Mouse (Mus musculus): Measurements from ENCODE around the gene Zbtb5. TPM values are rescaled to one million over a fixed set of nuclear protein-coding genes. Genes with fewer than 3 reads are reported as not detected.
"Not testable (repeated sequence)": the region's sequence is repeated elsewhere in the genome, so short reads cannot be mapped to it uniquely, and the experiment has no call there.

Zbtb5 gene
- total RNA-seq, 2 experiments from 2014 or later: 10.1 to 11.6 TPM

DNA sequence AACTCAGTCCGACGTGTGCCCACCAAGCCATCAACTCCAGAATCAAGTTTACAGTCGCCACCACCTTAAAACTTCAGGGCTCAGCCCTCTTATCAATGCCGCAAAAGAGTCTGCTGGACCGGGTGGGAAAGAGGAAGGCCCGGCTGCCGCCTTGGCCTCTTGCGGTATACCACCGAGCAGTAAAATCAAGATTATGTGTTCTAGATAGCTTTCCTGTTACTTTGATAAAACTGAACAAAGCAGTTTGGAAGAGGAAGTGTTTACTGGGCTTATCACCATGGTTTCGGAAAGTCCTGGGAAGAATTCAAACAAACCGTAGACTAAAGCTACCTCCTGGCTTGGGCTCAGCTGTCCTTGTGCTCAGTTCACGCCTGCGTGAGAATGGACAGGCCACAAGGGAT, 819 bp upstream of the Zbtb5 start:
- peak in 1 of 2 experiments; percentile 21 for DNase-seq (ENCODE audit: low spot score in 2 of 2)

DNA sequence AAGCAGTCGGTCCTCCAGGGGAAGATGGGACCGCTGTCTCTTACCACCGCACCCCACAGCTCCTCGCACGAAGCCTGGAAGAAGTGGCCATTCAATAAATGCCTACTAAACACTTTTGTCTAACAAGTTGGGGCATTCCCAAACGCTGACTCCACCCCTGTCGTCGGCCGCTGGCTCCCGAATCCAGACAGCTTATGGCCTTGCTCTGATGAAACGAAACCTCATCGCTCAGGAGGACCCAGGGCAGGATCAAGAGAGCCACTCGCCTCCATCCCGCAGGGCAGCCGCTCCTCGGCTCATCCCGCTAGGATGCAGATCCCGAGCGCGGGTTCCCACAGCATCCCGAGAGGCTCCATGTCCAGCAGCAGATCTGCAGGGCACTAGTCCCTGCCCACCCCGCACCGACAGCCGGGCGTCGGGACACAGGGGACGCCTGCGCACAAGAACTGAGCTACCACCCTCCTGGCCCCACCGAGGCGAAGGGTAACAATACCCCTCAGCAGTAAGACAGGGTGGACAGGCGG, 569 bp downstream of the Zbtb5 start:
- DNase-seq (ENCODE audit: low spot score in 2 of 2): peak; percentile 48 to 64

DNA sequence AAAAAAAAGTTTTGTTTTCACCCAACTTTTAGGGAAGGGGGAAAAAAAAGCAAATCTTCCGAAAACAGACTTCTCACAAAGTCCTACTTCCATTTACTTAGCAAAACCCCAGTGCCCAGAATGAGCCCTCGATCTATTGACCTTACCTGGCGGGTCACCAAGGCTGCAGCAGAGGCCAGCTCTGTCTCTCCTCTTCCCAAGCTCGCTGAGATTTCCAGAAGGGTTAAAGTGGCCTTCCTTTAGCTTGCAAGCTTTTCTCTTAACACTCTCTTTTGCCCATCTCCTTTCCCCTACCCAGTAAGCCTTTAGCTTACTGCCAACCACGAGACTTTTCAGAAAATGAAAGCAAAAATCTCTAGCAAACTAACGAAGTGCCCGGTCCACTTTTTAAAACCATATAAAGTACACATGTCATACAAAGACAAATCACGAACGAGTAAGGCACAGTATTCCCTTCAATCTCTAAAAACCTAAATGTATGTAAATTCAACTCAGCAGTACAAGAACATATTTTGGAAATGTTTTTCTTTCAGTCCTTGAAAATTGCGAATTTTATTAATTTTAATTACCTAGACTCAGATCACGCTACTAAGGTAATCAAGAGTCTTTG, 1.3 kb downstream of the Zbtb5 start:
- DNase-seq (ENCODE audit: low spot score in 2 of 2): no peak

DNA sequence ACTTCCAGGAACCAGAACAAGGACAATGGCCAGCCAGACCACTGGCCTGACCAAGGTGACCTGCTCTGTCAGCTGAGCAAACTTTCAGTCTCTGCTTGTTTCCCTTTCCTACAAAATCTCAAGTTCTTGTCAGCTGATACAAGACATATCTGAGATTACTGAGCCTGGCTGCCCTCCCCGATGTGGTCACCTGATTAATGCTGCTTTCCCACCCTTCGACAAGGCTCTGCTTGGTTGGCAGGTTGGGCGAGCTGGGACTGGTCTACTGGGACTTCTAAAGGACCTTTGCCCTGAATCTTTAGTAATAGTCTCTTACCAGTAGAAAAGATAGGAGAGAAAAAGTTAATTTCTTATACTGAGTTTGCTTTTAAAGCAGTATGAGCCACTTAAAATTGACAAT, 6.8 kb downstream of the Zbtb5 start:
- DNase-seq (ENCODE audit: low spot score in 2 of 2): no peak

DNA sequence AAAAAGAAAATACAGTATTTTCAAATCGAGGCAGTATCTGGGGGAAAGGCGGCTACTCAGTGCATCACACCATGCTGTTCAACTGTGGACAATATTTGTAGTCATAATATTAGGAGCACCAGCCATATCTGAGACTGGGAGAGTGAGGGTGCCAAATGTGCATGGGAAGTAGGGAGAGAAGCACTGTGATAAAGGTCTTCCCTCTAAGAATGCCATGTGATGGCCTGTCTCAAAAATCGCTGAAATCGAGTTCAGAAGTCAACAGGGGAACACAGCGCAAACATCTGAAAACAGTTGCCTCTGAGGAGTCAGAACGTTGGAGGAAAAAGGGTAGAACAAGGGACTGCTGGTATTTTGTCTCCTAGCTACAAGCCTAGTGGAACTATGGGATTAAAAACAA, 12.2 kb downstream of the Zbtb5 start:
- no peak for DNase-seq (ENCODE audit: low spot score in 2 of 2)

DNA sequence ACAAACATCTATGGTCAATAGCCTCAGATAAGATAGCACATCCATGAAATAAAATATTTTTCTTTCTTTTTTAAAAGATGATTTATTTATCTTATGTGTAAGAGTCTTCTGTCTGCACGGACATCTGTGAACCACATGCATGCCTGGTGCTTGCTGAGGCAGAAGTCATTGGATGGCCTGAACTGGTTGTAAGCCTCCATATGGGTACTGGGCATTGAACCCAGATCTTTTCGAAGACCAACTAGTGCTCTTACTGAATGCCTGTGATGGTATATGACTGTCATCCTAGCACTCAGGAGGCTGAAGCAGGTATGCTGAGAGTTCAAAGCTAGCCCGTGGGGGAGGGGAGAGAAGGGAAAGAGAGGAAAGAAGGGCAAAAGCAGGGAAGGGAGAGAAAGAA, 14.1 kb downstream of the Zbtb5 start:
- no peak for DNase-seq (ENCODE audit: low spot score in 2 of 2)

DNA sequence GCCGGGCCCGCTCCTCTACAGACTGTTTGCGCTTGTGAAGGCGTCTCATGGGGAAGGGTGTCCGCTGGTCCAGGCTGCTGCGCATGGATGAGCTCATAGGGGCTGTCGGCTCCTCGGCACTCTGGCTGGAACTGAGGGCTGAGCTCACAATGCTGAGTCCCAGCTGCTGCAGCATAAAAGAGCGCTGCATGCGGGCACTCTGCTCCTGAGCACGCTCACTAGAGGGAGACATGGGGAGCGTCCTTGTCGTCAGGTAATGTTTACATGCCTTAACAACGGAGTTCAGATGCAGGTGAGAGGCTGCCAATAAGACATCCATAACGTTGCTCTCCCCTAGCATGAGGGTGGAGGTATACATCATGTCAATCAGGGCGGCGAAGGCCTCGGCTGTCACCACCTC, 17.4 kb downstream of the Zbtb5 start:
- DNase-seq (ENCODE audit: low spot score in 2 of 2): no peak

DNA sequence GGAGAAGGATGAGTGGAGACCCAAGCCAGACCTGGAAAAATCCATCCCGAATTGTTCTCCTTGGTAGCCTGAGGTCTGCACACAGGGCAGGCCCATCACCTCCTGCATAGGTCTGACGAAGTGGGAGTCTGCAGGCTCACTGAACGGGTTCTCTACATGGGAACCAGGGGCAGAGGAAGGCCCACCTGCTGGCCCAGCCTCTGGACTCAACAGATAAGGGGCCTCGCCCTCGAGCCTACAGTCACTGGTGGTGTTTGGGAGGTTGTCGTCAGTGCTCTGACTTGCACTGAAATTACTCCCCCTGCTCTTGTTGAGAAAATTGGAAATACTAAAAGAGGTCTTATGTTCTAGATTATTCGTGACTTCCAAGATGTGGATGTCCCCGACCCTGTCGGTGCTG, 18.4 kb downstream of the Zbtb5 start:
- DNase-seq (ENCODE audit: low spot score in 2 of 2): no peak

DNA sequence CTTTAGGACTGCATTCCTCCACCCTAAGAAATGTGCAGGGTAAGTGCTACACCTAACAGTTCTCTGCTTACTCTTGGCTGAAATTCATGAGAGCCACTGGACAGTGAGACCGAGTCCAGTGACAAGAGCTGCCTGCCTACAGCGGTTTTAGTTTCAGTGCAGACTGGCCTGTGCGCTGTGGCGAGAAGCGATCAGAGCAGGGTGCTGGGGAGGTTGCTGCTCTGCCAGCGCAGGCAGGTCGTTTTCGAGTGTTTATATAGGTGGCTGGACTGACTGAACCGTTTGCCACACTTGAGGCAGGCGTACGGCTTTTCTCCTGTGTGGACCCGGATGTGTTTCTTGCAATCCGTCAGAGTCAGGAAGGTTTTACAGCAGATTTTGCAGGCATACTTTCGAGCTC, 19.0 kb downstream of the Zbtb5 start:
- DNase-seq (ENCODE audit: low spot score in 2 of 2): not testable (repeated sequence)

DNA sequence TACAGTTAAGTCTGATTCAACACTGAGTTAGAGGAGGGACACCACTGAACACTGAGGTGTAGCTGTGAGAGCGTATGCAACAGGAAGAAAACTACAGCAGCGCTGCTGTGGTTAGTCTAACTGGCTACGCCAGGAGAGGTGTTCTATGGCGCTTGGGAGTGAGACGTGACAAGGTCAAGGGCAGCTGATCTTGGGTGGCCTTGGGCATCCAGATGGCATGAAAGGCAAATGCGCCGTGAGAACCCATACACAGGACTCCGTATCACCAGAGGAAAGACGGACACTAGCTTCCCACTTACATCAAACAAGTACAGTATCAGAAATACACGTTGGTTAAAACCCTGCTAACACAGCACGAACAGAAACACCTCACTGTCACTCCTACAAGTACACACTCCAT, 19.9 kb downstream of the Zbtb5 start:
- DNase-seq (ENCODE audit: low spot score in 2 of 2): not testable (repeated sequence)

DNA sequence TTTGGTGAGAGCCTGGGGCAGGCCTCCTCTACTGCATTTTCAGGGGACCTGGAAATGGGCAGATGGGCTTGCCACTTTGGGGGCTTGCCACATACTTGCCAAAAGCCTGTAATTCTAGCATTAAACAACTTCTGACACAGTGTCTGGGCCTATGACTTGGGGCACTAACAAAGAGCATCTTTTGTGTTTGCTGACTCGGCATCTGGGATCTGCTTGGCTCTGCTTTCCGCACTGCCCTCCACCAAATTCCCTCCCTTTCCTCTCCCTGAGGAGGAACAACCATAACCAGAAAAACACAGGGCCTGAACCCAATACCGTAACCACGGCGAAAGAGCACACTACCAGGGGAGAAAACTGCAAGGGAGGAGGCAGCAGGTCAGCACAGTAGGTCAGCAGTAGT, 21.7 kb downstream of the Zbtb5 start:
- no peak for DNase-seq (ENCODE audit: low spot score in 2 of 2)

DNA sequence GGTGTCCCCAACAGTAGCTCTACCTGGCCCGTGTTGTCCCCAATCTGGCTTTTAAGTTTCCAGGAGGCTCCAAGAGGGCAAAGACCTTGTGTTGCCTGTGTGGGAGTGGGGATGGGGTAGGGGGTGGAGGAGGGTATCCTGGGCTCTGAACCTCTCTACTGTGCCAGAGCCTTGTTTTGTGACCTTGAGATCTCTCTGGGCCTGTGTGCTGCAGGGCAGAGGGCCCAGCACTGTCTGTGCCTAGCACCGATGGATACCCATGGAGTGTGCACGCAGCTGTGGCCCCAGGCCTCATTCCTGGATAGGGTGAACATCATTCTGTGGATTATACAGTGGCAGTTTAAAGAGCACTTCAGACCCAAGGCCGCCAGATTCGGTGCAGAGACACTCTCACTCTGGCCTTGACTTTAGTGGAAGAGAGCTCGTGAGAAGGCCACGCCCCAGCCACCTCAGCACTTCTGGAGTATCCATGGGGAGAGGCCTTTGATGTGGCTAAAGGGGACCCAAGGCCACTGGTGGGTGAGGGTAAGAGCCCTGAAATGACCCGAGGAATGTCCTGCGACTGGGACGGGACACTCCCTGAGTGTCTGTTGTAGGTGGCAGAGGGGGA, 29.0 kb downstream of the Zbtb5 start:
- DNase-seq (ENCODE audit: low spot score in 2 of 2): no peak

DNA sequence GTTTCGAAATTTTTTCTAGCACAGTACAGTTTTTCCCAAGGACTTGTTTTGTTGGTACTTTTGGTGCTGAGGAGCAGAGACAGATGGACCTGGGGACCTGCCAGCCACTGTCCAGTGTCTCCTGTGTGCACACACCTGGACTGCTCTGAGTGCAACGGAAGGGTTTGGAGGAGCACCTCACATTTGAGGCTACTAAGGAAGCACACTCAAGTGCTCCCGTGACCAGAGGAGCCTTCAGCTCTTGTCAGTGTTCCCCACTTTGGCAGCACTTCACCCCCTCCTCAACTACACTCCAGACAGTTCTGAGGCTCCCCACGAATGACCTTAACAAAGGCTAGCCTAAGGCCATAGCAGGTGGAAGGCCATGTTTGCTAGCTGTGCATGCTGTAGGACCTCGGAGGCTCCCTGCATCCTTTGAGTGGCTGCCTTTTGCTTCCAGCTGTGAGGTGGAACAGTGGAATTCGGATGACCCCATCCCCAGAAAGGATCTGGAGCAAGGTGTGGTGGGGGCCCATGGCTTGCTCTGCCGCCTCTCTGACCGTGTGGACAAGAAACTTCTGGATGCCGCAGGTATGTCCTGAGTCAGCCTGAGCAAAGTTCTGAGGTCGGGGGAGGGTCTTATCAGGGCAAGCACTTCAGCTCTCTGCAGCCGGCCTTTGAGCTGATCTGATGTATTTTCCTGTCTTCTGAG, 29.6 kb downstream of the Zbtb5 start:
- DNase-seq (ENCODE audit: low spot score in 2 of 2): no peak

DNA sequence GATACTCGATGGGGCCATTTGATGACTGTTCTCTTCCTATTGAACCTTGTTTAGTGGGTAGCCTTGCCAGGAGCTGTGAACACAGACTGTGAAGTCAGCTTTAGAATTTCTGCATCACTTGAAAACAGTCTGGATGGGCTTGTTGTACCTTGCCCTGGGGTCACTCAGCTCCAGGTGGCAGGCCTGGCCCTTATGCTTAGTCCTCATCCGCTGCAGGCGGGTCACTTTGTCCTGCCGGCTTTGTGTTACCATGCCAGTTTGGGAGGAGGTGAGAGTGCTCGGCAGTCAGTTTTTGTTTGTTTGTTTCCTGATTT, 30.3 kb downstream of the Zbtb5 start:
- DNase-seq (ENCODE audit: low spot score in 2 of 2): no peak

DNA sequence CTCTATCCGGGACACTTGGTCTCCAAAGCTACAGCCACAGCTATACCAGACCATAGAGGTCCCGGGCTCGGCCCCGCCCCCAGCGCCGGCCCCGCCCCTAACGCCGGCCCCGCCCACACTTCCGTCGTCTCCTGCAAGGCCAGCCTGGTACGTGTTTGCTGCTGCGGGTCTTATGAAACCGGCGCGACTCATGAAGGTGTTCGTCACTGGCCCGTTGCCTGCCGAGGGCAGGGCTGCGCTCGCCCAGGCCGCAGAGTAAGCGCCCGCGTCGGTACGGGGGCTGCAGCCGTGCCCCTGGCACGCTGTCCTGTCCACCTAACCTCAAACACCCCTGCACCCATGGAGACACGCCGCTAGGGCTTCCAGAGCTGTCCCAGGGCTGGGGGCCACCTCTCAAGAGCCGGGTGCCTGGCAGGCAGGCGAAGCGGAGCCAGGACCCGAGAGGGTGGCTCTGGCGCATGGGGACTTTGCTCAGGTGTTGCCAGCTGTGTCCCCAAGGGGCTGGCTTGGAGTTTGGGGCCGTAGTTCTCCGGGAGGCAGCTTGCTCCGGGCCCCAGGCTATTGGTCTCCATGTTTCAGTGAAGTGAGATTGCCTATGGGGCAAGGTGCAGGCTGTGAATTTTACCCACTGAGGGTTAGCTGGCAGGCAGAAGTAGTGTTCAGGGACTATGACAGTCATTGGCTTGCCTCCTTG, 30.8 kb downstream of the Zbtb5 start, which contains the start of gene Grhpr:
Grhpr (plus strand) TSS at position 116 of the 694 bp plus-strand sequence.
- peak; percentile 68 to 80 for DNase-seq (ENCODE audit: low spot score in 2 of 2)

DNA sequence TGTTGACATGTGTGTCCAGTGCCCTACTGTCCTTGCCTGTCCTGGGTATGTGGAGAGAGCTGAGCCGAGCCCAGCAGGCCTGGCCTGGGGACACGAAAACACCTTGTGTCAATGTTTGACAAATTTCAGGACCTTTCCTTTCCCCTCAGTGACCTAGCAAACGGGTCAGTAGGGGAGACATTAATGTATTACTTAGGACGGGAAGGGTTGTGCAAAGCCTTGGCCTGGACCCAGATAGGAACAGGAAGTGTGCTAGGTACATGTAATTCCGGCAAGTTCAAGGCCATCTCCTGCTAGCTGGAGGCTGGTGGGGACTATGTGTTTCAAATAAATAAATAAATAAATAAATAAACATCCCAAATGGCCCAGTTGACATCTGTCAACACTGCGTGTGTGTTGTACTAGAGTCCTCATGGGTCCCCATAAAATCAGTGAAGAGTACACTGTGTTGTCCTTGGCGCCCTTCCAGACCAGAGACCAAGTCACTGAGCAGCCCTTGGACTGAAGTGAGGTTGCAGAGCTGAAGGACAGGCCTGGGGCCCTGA, 32.3 kb downstream of the Zbtb5 start:
- no peak for DNase-seq (ENCODE audit: low spot score in 2 of 2)

DNA sequence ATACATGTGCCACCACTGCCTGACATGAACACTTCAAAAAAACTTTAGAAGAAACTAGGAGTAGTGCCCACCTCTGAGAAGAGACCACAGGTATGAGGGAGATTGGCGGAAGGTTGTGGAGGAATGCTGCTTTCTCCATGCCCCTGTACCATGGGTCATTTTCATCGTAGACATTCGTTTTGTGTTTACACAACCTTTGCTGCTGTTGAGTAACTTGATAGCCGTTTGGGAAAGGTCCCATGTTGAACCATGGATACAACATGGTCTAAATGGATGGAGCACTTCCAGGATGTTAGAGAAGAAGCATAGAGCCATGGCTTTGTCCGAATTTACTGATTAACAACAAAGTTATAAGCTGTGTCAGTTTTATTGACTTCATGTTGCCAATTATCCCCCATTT, 34.0 kb downstream of the Zbtb5 start:
- DNase-seq (ENCODE audit: low spot score in 2 of 2): no peak

DNA sequence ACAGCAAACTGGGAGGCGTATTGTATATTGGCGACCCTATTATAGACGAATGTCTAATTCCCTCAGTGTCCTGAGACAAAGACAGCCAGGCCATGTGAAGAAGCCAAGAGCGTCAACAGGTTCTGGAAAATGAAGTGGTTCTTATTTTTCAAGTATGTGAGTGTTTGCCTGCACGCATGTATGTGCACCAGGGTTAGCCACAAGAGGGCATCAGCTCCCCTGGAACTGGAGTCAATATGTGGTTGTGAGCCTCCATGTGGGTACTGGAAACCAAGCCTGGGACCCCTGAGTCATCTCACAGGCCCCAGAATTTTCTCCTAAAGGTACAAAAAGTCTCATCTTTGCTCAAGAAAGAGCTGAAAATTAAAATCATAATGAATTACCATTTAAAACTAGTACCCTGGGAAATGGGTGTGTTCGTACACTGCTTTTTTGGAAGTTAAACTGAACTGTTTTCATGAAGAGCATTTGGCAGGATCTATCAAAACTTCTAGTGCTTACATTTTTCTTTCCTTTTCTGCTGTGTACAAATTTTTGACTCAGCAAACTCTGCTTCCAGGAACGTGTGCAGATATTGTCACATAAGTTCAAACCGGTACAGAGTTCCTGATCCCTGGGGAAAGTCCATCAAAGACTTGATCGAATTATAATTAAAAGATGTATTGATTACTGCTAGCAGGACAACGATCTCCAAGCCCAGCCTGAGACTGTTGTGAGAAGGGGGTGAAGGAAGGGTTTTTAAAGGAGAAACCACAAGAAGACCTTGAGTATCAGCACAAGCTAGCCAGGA, 35.1 kb downstream of the Zbtb5 start:
- no peak for DNase-seq (ENCODE audit: low spot score in 2 of 2)

DNA sequence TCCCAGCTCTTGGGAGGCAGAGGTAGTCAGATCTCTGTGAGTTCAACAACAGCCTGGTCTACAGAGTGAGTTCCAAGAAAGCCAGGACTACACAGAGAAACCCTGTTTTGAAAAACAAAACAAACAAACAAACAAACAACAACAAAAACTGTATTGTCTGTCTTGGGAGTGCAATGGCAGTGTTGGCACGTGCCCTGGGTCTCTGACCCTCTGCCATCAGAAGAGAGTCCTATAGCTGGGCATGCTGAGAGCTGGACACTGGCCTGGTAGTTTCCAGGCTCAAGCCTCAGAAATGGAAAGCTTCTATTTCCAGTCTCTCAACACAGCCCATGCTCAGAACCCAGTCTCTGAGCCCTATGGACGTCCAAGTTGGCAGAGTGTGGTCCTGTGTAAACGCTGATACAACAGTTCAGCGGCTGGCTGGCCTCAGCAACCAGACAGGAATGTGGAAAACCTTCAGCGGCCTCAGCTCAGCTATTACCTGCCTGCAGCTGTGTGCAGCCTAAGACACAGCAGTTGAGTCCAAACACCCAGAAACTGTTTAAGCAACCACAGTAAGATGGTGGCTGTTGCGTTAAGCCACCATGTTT, 36.1 kb downstream of the Zbtb5 start:
- DNase-seq (ENCODE audit: low spot score in 2 of 2): no peak

DNA sequence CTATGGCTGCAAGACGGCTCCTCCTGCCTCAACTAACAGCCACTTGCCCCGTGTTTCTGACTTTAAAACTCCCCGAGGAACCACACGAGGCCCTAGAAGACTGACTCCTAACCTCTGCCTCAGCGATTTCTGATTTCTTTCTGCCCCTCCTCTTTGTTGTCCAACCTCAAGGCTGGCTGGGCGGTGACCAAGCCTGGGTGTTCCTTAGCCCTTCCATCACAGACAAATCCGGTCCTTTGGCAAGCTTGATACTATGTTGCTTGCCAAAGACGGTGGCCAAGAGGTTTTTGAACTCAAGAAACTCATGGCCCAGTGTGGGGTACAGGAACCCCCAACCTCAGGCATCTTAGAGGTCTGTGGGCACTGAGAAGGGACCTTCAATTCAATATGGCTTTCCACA, 37.9 kb downstream of the Zbtb5 start:
- DNase-seq (ENCODE audit: low spot score in 2 of 2): no peak

DNA sequence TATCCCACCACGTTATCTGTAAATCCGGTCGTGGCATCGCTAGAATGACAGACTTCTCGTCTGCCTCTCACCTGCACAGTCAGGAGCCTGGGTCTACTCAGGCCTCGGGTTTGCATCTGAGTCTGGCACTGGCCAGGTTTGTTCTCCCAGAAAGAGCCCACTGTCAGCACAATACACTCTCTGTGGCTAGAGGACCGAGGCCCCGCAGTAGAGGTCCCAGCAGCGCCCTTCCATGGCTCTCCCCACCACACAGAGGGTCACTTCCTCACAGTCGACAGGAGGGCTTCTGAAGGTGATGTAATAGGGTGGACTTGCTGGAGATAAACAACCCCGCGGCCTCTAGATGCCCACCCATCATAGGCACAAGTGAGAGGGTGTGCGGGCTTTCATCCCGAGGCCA, 38.3 kb downstream of the Zbtb5 start:
- DNase-seq (ENCODE audit: low spot score in 2 of 2): no peak

All from gastrocnemius, postnatal 4 days (tissue).